Mouse (Mus musculus): Measurements from ENCODE around the gene Acly.

GRCm38 (mm10) chr11:100465833-100466232 lies 62.0 kb downstream of the Acly start:
- TF ChIP-seq CTCF (conservative IDR thresholded peaks at IDR 0.05; ENCODE audit: low read length) = no peak
- no peak for TF ChIP-seq POU5F1 (IDR thresholded peaks at IDR 0.05; ENCODE audit: borderline replicate concordance, low read length)
- TF ChIP-seq NANOG (IDR thresholded peaks at IDR 0.05; ENCODE audit: borderline replicate concordance, low read length) = no peak
